Mouse (Mus musculus): Measurements from ENCODE around the gene Zdhhc22.

Zdhhc22 gene

DNA sequence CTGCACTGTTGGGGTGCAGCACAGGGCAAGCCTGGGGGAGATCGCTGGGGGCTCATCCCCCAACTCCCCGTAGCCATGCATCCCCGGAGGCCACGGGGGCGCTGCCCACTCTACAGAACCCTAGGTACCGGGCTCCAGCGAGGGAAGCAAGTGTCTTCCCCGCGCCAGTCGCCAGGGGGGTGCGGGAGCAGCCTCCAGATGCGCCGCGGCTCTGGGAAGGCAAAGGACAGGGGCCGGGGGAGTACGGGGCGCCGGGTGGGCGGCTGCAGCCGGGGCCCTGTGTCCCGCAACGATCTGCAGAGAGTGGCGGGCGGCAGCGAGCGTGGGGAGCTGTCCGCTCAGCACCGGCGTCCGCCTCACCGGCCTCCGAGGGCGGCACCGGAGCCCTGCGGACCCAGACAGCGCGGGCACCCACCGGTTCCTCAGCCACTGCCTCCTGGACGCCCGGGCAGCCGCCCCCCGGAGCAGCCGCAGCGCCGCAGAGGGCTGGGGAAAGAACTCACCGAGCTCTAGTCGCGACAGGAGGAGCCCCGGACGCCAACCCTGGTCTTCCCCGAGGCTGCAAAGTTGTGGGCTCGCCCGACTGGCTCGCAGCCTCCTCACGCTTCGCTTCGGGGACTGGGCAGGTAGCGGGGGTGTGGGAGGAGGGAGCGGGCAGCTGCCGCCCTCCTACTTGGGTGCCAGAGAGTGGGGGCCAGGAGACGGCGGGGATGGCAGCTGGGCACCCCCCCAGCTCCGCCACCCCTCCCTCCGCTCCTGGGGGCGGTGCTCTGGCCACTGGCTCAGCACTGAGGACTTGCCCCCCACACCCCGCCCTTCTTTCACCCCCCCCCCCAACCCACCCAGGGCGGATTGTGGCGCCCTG is at the start of gene Zdhhc22:
Gene Zdhhc22, minus strand, starts transcription at position 541 of the 865 bp plus-strand sequence.
- no peak for DNase-seq (ENCODE audit: low read depth)

DNA sequence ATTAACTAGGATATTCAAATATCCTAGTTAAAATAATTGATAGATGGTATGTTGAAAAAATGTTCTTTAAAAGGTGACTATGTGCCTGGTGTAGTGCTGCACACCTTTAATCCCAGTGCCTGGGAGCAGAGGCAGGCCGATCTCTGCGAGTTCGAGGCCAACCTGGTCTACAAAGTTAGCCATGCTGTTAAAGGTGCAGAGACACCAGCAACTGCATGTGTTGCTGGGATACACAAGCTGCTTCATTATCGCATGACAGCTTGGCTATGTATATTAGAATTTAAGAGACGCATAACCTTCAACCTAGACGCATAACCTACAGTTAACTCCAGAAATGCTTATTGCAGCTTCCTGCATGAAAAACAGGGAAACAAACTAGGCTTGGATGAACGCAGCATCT is 46.4 kb upstream of the Zdhhc22 start:
- DNase-seq (ENCODE audit: low read depth) = no peak

DNA sequence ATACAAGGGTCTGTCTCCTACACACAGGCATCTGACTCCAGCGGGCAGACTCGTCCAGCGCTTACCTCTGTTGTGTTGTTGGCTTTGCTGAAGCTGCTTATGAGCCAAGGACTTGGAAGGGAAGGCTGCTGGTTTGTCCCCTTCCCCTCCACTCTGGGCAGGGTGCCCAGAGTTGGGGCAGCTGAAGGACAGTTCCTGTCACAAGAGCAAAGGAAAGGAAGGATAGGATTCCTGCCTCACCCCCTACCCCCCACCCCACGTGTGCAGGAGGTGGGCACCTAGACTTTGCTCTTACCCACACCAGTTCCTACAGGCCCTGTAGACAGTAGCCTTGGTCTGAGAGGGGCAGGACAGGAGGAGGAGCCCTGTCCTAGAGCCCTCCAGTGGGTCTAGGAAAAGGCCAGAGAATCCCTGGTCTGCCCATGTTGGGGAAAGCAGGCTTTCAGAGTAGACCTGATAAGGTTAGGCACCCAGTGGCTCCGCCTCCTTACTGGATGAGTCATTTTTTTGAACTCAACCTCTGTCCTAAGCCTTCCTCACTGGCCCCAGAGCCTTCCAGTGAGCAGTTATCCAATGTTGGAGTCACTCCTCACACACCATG is 41.0 kb upstream of the Zdhhc22 start:
- no peak for DNase-seq (ENCODE audit: low read depth)

DNA sequence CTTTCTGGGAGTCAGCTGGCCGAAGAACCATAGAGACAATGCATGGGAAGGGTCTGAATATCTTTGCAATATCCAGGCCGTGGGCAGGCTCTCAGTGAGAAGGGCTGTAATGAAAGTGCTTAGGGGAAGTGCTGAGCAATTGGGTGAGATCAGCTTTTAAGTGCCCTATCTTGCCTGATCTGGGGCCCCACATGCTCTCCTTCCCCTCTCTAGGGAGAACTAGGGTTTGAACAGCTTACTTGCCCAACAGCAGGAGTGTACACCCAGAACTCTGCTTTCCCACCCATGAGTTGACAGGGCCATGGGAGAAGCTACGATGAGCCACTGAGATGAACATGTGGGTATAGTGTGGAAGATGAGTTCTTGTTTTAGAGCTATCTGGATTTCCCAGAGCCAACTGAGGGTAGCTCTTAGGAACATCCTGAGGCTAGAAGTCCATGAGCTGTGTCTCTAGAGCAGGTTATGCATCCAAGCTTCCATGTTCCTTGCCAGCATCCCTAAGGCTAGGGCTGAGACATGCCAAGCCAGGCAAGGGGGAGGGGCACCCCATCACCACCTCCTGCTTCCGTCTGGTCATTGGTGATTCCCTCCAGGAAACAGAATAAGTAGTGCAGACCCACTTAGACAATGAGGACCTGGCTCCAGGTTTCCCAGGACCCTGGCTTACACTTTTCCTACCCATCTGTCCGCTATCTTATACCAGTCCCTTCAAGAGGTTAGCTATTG is 39.2 kb upstream of the Zdhhc22 start:
- DNase-seq (ENCODE audit: low read depth) = no peak

DNA sequence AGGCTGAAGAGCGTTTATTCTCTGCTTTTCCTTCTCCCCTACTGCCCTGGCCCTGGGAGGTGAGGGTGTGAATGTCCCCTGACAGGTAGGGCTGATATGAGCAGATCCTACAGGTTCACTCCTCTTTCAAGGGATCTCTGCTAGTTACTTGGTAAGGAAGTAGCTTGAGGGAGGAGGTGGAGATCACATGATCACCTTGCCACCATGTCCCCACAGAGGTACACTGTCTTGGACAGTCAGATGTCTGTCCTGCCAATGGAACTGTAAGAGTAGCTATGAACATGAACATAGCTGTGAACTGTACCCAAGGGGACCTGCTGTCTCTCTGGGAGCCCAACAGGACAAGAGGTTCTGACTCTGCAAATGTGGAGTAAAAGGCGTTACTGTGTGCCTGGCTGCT is 37.8 kb upstream of the Zdhhc22 start:
- no peak for DNase-seq (ENCODE audit: low read depth)

DNA sequence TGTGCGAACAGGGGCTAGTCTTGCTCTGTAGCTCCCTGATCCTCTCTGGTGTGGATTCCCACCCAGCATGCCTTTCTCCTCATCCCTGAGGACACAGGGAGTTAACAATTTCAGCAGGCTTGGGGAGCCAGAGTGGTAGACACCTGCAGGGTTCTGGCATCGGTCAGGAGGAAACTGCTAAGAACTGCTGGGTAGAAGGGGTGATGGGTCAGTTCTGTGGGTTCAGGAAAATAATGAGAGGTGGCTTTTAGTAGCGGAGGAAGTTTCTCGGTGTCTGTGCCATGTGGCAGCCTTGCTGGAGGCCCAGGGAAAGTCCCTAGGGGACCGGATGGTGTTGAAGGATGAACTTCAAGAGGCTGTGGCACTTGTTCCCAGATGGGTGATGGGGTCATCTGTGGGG is 37.2 kb upstream of the Zdhhc22 start:
- DNase-seq (ENCODE audit: low read depth) = no peak

DNA sequence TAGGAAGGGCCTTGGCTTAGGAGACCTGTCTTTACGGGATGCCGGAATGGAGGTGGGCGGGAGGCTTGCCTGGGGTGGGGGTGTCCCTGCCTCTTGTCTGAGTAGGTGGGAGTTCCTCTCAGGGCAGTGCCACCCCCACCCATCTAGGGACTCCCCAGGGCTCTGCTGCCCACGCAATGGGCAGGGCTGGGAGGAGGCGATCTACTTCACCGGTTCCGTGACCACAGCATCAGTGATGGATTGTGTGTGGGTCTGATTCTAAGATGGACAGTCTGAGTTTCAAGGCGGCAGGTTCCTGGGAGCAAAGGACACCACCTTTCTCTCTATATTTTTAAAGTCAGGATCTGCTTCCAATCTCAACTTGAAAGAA is 36.6 kb upstream of the Zdhhc22 start:
- DNase-seq (ENCODE audit: low read depth) = no peak

DNA sequence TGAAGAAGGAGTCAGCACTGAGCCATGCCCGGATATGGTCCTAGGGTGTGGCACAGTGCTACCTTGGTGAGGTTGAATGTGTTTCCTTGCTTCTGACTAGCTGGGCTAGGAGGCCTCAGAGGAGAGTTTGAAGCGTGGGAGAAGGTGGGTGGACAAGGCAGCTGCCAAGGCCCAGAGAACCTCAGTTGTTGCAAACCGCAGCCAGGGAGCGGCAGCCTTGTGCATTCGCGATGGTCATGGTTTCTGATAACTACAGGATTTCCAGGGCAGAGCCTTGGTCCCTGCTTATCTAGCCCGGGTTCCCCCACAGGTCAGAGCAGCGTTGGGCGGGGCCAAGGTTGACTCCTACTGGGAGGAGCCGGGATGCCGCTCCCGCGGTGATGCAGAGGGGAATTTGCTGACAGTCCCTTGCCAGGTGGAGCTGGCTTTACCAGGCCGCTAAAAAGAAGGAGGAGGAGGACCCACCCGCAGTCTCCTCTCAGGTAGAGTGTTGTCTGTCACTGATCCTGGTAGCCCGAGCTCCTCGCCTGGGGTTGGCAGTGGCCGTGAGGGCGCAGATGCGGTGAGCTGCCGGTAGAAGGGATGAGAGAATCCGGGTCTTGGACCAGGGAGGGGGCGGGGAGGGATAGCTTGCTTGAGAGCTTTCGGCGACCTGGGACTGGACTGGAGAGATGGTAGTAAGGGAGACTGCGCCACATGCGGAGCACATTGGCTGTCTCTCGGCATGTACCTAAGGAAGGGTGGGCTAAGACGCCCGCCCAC is 36.1 kb upstream of the Zdhhc22 start:
- peak; percentile 14 for DNase-seq (ENCODE audit: low read depth)

DNA sequence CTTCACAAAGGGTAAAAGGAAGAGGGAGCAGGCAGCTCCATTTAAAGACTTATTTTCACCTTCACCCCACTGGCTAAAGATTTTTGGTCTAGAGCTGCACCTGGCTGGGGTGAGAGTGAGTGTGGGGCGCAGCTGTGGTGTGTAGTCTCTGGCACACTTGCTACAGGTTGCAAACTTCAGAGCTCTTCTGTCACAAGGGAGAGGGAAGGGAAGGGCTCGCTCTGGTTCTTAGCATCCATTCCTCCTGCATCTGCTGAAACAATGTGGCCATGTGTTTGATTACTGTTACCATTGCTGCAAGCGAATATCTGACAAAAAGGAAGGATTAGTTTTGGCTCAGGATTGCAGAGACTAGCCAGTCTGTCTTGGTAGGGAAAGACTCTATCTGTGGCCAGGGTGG is 33.2 kb upstream of the Zdhhc22 start:
- no peak for DNase-seq (ENCODE audit: low read depth)

DNA sequence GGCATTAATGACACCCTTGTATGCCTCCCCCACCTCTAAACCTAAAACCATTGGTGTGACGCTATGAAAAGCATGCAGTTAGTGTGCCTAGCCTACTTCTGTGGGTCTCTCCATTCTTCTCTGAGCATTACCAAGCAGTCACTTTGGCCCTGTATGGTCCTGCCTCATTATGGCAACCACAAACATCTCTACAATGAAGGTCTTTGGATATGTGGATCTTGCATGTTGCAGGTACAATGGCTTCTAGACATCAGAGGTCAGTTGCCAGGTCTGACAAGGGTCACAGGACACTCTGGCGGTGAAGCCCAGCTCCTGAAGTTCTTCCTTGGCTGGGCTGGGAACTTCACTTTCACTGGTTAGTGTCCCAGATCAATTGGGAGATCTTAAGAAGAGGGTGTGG is 31.8 kb upstream of the Zdhhc22 start:
- no peak for DNase-seq (ENCODE audit: low read depth)

DNA sequence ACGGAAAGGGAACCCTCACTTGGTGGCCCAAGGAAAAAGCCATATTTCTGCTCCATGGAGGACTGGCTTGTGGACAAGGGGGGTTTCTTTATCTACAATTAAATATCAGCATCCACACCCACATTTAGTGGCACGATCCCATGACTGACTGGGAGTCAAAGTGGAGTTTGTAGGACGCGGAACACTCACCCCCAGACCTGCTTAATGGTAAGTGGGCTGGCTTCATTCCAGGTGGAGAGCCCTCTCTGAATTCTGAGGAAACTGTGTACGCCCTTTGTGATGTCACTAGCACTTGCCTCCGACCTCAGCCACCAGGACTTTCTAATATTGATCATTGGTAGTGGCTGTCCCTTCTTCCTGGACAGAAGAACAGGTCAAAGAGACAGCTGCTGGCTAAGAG is 30.8 kb upstream of the Zdhhc22 start, which contains the start of gene Tmem63c:
Gene Tmem63c, plus strand, starts transcription at position 301 of the 400 bp plus-strand sequence.
- DNase-seq (ENCODE audit: low read depth) = no peak

DNA sequence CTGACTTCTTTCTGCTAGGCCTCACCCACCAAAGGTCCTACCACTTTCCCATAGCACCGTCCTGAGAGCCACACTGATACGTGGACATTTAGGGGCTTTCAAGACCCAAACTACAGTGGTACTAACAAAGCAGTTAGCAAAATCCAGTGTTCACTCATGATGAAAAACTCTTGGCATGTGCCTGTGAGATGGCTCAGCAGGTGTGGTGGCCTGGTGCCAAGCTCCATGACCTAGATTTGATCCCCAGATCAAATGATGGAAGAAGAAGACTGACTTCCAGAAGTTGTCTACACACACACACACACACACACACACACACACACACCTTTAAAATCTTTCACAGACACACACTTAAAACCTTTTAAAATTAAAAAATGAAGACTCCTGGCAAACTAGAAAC is 28.5 kb upstream of the Zdhhc22 start:
- no peak for DNase-seq (ENCODE audit: low read depth)

DNA sequence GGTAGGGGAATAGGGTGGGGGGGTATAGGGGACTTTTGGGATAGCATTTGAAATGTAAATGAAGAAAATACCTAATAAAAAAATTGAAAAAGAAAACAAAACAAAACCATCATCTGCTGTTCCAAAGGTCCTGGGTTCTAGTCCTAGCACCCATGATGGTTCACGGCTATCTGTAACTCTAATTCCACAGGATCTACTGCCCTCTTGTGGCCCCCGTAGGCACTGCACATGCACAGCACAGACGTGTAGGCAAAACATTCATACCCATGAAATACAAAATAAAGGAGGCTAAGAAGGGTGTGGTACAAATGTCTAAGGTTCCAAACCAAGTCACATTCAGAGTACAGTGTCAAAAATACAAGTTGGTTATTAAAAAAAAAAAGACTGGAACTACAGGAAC is 26.8 kb upstream of the Zdhhc22 start:
- DNase-seq (ENCODE audit: low read depth) = peak; percentile 17

DNA sequence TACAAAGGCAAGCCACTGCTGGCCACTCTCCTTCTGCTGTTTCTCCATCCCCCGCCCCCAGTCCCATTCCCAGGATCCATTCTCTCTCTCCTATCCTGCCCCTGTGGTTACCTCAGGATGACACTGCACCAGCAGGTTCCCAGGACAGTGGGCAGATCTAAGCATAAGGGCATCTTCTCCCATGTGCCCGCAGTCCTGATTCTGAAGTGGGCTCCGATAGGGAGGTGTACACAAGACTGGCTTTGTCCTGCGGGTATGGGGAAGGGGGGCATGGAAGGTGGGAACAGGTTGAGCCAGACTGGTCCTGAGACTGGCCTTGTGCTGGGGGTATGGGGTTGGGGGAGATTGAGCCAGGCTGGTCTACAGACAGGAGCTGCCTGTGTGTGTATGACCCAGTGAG is 14.4 kb upstream of the Zdhhc22 start:
- no peak for DNase-seq (ENCODE audit: low read depth)

DNA sequence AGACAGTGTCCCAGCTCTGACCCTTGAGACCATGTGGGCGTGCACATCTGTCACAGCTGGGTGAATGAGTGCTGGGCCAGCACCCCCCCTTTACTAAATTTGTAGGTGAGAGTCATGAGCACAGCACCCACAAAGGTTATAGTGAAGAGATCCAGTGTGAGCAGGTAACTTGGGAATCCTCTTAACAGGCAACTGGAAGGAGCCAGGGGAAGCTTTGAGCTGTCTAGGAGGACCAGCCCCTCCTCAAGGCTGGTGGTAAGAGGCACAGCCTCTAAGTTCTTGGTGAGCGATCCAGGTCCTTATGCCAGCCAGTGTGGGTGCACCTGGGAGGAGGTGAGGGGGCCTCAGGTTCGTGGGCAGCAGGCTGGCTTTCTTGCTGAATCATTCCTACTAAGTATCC is 13.4 kb upstream of the Zdhhc22 start:
- DNase-seq (ENCODE audit: low read depth) = no peak

DNA sequence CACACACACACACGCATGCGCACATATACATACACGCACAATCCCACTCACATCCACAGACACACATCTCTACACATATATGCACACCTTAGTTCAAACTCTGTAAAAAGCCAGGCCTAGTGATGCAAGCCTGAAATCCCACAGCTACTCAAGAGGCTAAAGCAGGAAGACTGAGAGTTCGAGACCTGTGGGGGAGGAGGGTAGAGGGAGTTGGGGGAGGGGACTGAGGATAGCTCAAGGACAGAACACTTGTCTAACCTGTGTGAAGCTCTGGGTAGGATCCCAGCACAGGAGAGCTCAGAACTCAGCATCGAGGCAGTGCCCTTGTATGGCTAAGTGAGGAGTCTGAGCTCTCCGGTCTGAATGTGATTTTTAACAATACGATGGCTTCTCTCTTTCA is 12.6 kb upstream of the Zdhhc22 start:
- DNase-seq (ENCODE audit: low read depth) = no peak

DNA sequence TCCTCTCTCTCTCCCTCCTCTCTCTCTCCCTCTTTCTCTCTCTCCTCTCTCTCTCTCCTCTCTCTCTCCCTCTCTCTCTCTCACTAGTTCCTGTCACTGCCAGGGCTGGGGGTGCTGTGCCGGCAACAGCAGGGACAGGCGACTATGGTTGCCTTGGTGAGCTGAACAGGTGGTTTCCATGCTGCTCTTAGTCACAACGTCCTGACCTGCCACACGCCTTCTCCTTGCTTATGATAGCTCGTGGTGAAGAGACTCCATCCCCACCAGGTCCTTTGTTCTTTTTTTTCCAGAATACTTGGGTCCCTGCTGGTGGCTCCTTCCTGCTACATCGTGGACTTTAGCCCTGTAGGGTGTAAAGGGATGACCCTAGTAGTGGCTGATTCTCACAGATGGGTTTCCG is 12.0 kb upstream of the Zdhhc22 start:
- no peak for DNase-seq (ENCODE audit: low read depth)

DNA sequence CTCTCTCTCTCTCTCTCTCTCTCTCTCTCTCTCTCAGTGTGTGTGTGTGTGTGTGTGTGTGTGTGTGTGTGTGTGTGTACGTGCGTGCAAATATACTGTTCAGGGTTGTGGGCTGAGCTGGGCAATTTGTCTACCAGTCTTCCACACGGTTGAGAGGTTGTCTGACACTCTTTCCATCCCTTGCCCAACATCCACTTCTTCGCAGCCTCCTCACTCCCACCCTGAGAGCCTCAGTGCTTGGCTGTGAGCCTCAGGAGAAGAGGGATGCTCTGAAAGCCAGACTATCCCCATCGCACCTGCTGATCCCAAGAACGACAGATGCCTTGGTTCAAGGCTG is 10.6 kb upstream of the Zdhhc22 start:
- DNase-seq (ENCODE audit: low read depth) = no peak

DNA sequence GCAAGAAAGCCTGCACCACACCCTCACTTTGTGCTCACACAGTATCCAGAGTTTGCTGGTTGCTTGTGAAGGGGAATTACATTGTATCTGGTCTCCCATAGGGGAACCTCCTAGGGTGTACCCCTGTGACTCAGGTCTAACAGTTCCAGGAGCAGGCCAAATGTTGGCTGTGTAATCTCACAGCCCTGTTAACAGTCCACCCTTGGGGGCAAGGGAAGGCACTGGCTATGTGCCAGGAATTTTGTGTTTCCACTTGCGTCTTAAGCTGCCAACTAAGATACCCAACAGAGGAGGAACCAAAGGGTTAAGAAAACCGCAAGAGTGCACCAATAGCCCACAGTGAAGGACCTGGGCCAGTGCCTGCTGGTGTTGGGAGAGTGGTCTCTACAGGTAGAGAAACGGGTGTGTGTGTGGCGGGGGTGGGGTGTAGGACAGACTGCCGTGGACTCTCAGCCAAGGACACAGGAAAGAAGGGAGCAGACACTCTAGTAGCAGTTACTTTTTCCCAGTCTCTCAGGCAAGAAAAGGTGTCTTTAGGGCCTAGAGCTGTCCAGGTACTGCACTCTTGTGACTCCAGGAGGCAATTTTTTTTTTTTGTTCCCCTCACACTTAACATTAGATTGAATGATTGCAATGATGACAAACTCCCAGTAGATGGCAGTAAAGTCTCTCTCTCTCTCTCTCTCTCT is 10.1 kb upstream of the Zdhhc22 start:
- no peak for DNase-seq (ENCODE audit: low read depth)

DNA sequence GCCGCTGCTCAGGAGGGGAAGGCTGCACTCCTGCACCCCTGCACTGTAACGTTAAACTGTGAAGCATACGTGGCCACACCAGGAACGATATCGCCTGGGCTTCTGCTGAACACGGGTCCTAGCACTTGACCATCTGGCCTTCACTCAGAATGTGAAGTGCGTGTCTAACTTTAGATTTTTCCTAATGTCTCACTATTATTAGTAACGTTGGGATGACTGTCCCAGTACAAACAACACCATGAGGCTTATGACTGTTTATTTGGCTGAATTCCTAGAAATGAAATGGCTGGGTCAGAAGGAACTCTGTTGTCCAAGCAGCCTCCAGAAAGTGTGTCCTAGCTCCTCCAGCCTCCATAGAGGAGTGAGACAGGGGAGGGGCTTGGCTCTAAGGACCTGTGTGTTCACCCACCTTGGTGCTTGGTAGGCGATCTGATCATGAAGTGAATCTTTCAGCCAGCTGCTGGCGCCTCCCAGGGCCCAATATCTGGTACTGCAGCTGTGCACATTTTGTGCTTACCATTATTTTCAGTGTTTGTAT is 9.1 kb upstream of the Zdhhc22 start:
- DNase-seq (ENCODE audit: low read depth) = no peak

DNA sequence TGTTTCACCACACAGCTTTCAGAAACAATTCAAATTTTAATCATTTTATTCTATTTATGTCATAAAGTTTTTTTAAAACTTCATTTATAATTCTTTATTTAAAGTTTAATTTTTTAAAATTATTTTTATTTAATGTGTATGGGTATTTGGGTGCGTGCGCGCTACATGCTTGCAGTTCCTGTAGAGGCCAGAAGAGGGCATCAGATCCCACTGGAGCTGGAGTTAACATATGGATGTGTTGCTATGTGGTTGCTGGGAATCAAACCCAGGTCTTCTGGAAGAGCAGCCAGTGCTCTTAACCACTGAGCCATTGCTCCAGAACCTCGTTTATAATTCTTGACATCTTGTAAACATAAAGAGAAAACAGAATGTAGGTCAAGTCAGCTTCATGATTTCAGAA is 8.5 kb upstream of the Zdhhc22 start:
- DNase-seq (ENCODE audit: low read depth) = no peak

DNA sequence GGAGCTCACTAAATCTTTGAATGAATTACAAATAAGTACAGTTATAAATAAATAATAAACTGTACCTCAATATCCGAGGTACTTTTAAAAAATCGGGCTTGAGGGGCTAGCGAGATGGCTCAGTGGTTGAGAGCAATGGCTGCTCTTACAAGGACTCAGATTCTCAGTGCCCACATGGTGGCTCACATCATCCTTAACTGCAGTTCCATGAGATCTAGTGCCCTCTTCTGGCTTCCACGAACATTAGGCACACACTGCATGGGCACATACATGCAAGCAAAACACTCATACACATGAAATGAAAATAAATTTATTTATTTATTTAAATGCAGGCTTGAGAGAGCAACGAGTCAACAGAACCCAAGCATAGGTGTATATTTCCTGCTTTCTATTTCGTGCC is 5.7 kb upstream of the Zdhhc22 start:
- no peak for DNase-seq (ENCODE audit: low read depth)

All from c-Kit-positive CD71-negative TER-119-negative erythroid progenitor cells, embryonic 14.5 days (primary cell).